Mouse (Mus musculus): Measurements from ENCODE around the gene Rad51b.

The Rad51b gene

GRCm38 (mm10) chr12:79732355-79733115 lies 435.5 kb downstream of the Rad51b start:
- DNase-seq (ENCODE audit: low spot score), result no peak

GRCm38 (mm10) chr12:79735341-79735785 lies 438.3 kb downstream of the Rad51b start:
- no peak for DNase-seq (ENCODE audit: low spot score)

GRCm38 (mm10) chr12:79735882-79736281 lies 438.8 kb downstream of the Rad51b start:
- no peak for DNase-seq (ENCODE audit: low spot score)

GRCm38 (mm10) chr12:79738700-79739099 lies 441.6 kb downstream of the Rad51b start:
- no peak for DNase-seq (ENCODE audit: low spot score)

- DNase-seq (ENCODE audit: low spot score), result no peak
Measured at GRCm38 (mm10) chr12:79739918-79740639, 443.0 kb downstream of the Rad51b start.

- no peak for DNase-seq (ENCODE audit: low spot score)
Measured at GRCm38 (mm10) chr12:79742211-79742610, 445.1 kb downstream of the Rad51b start.

- DNase-seq (ENCODE audit: low spot score), result no peak
Measured at GRCm38 (mm10) chr12:79744131-79744530, 447.0 kb downstream of the Rad51b start.

- DNase-seq (ENCODE audit: low spot score), result no peak
Measured at GRCm38 (mm10) chr12:79745225-79745624, 448.1 kb downstream of the Rad51b start.

- no peak for DNase-seq (ENCODE audit: low spot score)
Measured at GRCm38 (mm10) chr12:79745845-79746510, 448.9 kb downstream of the Rad51b start.

GRCm38 (mm10) chr12:79747541-79747940 lies 450.5 kb downstream of the Rad51b start:
- DNase-seq (ENCODE audit: low spot score), result no peak

GRCm38 (mm10) chr12:79748862-79749261 lies 451.8 kb downstream of the Rad51b start:
- DNase-seq (ENCODE audit: low spot score), result no peak

GRCm38 (mm10) chr12:79750253-79751125 lies 453.4 kb downstream of the Rad51b start:
- no peak for DNase-seq (ENCODE audit: low spot score)

GRCm38 (mm10) chr12:79751781-79752180 lies 454.7 kb downstream of the Rad51b start:
- peak; percentile 22 for DNase-seq (ENCODE audit: low spot score)

- no peak for DNase-seq (ENCODE audit: low spot score)
Measured at GRCm38 (mm10) chr12:79752189-79752588, 455.1 kb downstream of the Rad51b start.

- DNase-seq (ENCODE audit: low spot score), result no peak
Measured at GRCm38 (mm10) chr12:79755617-79756016, 458.5 kb downstream of the Rad51b start.

GRCm38 (mm10) chr12:79756352-79756751 lies 459.3 kb downstream of the Rad51b start:
- DNase-seq (ENCODE audit: low spot score), result no peak

- DNase-seq (ENCODE audit: low spot score), result no peak
Measured at GRCm38 (mm10) chr12:79757775-79758174, 460.7 kb downstream of the Rad51b start.

GRCm38 (mm10) chr12:79759180-79759902 lies 462.3 kb downstream of the Rad51b start:
- DNase-seq (ENCODE audit: low spot score), result no peak

GRCm38 (mm10) chr12:79761217-79761616 lies 464.1 kb downstream of the Rad51b start:
- no peak for DNase-seq (ENCODE audit: low spot score)

GRCm38 (mm10) chr12:79762087-79762486 lies 465.0 kb downstream of the Rad51b start:
- DNase-seq (ENCODE audit: low spot score), result no peak
